Mouse (Mus musculus) megakaryocyte, embryonic 14.5 days (primary cell): ENCODE measurements around the gene Gpx3. TPM values are rescaled to one million over a fixed set of nuclear protein-coding genes. Genes with fewer than 3 reads are reported as not detected.

Experiments used
- H3K27me3 ChIP-seq: replicated peaks from 2 replicates; pipeline ENCODE3; 2012; ENCODE audit warnings: inconsistent platforms
- H3K36me3 ChIP-seq: replicated peaks from 2 replicates; pipeline ENCODE3; 2012; ENCODE audit warnings: low read length, inconsistent platforms, mixed read lengths
- H3K4me1 ChIP-seq: 2 replicates; pipeline ENCODE4 v1.6.1; 2012; ENCODE audit warnings: inconsistent platforms
- H3K4me3 ChIP-seq: replicated peaks from 2 replicates; pipeline ENCODE3; 2012; ENCODE audit warnings: moderate library complexity, mild to moderate bottlenecking, inconsistent platforms
- H3K9me3 ChIP-seq: 2 replicates; pipeline ENCODE4 v1.6.1; 2012; ENCODE audit warnings: inconsistent platforms
- FLI1 ChIP-seq: IDR thresholded peaks from 2 replicates; pipeline ENCODE4 v1.6.1; 2012; ENCODE audit warnings: low read length, inconsistent platforms, mixed read lengths
- GATA1 ChIP-seq: IDR thresholded peaks from 3 replicates; pipeline ENCODE4 v1.6.1; 2012; ENCODE audit warnings: mixed read lengths, low read length, inconsistent platforms, borderline replicate concordance
- polyA plus RNA-seq: library from polyadenylated mRNA; stranded (reverse); fragments of >175 nt; gene quantifications from 2 replicates; pipeline ENCODE4 v1.2.3, GENCODE M21; 2012; ENCODE audit warnings: low replicate concordance; ENCODE audit not compliant: insufficient read depth

Gene Gpx3
- polyA plus RNA-seq, 1 experiment: 34.2 TPM

- Histone ChIP-seq H3K4me3 (no peak overlapping the region), H3K4me1 (peaks cover 5% of the 10 kb centered on the region; the same call in 1 of the 2 replicates), H3K9me3 (no peaks in the 10 kb centered on the region), H3K36me3 (peaks cover 85% of the 10 kb centered on the region), H3K27me3 (no peaks in the 10 kb centered on the region)
- TF ChIP-seq GATA1: no peak
- no peak for TF ChIP-seq FLI1
Measured at GRCm38 (mm10) chr11:54911201-54911600, 8.9 kb downstream of the Gpx3 start.

- Histone ChIP-seq H3K4me1 (no peaks in the 10 kb centered on the region; the same call in 1 of the 2 replicates), H3K4me3 (no peak overlapping the region), H3K9me3 (no peaks in the 10 kb centered on the region), H3K36me3 (peaks cover 92% of the 10 kb centered on the region), H3K27me3 (no peaks in the 10 kb centered on the region)
- no peak for TF ChIP-seq FLI1
- TF ChIP-seq GATA1: no peak
Measured at GRCm38 (mm10) chr11:54911671-54912502, 9.6 kb downstream of the Gpx3 start.

GRCm38 (mm10) chr11:54912503-54913316 lies 10.5 kb downstream of the Gpx3 start:
- Histone ChIP-seq H3K27me3 (no peaks in the 10 kb centered on the region), H3K4me1 (no peaks in the 10 kb centered on the region; the same call in 1 of the 2 replicates), H3K36me3 (peaks cover 100% of the 10 kb centered on the region), H3K4me3 (no peak overlapping the region), H3K9me3 (no peaks in the 10 kb centered on the region)
- no peak for TF ChIP-seq FLI1
- TF ChIP-seq GATA1: no peak

DNA sequence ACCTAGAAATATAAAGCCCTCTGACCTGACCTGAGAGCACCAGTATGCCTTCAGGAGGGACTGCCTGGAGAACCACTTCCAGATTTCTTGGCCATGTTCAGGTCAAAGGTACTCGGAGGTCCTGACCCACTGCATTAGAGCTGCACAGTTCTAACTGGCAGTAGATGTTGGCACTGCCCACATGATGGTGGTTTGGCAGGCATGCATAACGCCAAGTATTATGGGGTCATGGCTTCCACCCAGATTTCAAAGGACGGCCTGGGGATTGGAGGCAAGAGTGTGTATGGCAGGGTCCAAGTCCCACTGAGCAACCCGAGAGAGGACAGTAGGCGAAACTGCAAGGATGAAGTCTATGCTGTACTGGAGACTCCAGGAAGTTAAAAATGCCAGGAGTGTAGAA lies 11.6 kb downstream of the Gpx3 start:
- no peaks in the 10 kb centered on the region for H3K4me1 ChIP-seq
- H3K9me3 ChIP-seq: no peaks in the 10 kb centered on the region
- TF ChIP-seq FLI1 (no peak), GATA1 (no peak)
- H3K36me3 ChIP-seq: peaks cover 100% of the 10 kb centered on the region
- no peak overlapping the region for H3K4me3 ChIP-seq
- no peaks in the 10 kb centered on the region for H3K27me3 ChIP-seq

- no peaks in the 10 kb centered on the region for H3K9me3 ChIP-seq
- H3K4me1 ChIP-seq: peaks cover 5% of the 10 kb centered on the region; the same call in 1 of the 2 replicates
- H3K27me3 ChIP-seq: no peaks in the 10 kb centered on the region
- TF ChIP-seq FLI1 (no peak), GATA1 (no peak)
- H3K4me3 ChIP-seq: no peak overlapping the region
- H3K36me3 ChIP-seq: peaks cover 100% of the 10 kb centered on the region
Measured at GRCm38 (mm10) chr11:54917461-54917860, 15.2 kb downstream of the Gpx3 start.

DNA sequence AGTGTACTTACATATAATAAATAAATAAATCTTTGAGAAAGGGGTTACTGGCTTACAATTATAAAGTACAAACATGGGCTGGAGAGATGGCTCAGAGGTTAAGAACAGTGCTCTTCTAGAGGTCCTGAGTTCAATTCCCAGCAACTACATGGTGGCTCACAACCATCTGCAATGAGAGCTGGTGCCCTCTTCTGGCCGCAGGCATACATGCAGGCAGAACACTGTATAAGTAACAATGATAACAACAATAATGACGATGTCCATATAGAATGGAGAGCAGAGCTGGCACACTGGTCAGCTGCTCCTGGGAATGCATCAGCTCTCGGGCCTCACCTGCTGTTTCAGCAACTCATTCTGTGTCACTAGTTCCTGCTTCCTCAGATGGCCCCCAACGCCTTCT lies 16.0 kb downstream of the Gpx3 start:
- no peaks in the 10 kb centered on the region for H3K9me3 ChIP-seq
- no peak for TF ChIP-seq FLI1
- TF ChIP-seq GATA1: no peak
- no peak overlapping the region for H3K4me3 ChIP-seq
- H3K36me3 ChIP-seq: peaks cover 100% of the 10 kb centered on the region
- no peaks in the 10 kb centered on the region for H3K27me3 ChIP-seq
- peaks cover 10% of the 10 kb centered on the region; the same call in 1 of the 2 replicates for H3K4me1 ChIP-seq

GRCm38 (mm10) chr11:54920127-54920972 lies 18.1 kb downstream of the Gpx3 start:
- TF ChIP-seq FLI1 (no peak), GATA1 (no peak)
- Histone ChIP-seq H3K4me1 (peaks cover 16% of the 10 kb centered on the region; the same call in 1 of the 2 replicates), H3K36me3 (peaks cover 97% of the 10 kb centered on the region), H3K9me3 (no peaks in the 10 kb centered on the region), H3K27me3 (no peaks in the 10 kb centered on the region), H3K4me3 (no peak overlapping the region)

- H3K4me1 ChIP-seq: peaks cover 19% of the 10 kb centered on the region; the same call in 1 of the 2 replicates
- peaks cover 97% of the 10 kb centered on the region for H3K36me3 ChIP-seq
- no peaks in the 10 kb centered on the region for H3K9me3 ChIP-seq
- no peak overlapping the region for H3K4me3 ChIP-seq
- no peak for TF ChIP-seq FLI1
- TF ChIP-seq GATA1: no peak
- no peaks in the 10 kb centered on the region for H3K27me3 ChIP-seq
Measured at GRCm38 (mm10) chr11:54920973-54921580, 18.8 kb downstream of the Gpx3 start.

GRCm38 (mm10) chr11:54921798-54922197 lies 19.5 kb downstream of the Gpx3 start:
- Histone ChIP-seq H3K27me3 (no peaks in the 10 kb centered on the region), H3K9me3 (no peaks in the 10 kb centered on the region), H3K36me3 (peaks cover 97% of the 10 kb centered on the region), H3K4me1 (peaks cover 25% of the 10 kb centered on the region; the same call in 1 of the 2 replicates), H3K4me3 (no peak overlapping the region)
- TF ChIP-seq FLI1 (no peak), GATA1 (no peak)
